Mouse (Mus musculus) liver, embryonic 11.5 days (tissue): ENCODE data around the gene Sult5a1. TPM values are rescaled to one million over a fixed set of nuclear protein-coding genes. Genes with fewer than 3 reads are reported as not detected.

Experiments used
- ATAC-seq: fragments of 200-750 bp; cut with Nextera tagmentation; replicated peaks from 2 replicates; pipeline ENCODE4 v1.8.0; 2017; ENCODE audit warnings: moderate number of reproducible peaks, mild to moderate bottlenecking, moderate TSS enrichment, moderate library complexity; ENCODE audit not compliant: low FRiP score
- DNase-seq: peaks from one replicate; pipeline ENCODE4 v3.0.0-alpha.2; 2017; ENCODE audit warnings: low spot score
- H3K27ac ChIP-seq: fragments of 300-500 bp; sonication (generic); 2 replicates; pipeline ENCODE4 v1.5.1; 2014; ENCODE audit warnings: mild to moderate bottlenecking, low read depth, low read length, control low read depth
- H3K27me3 ChIP-seq: fragments of 300-500 bp; sonication (generic); replicated peaks from 2 replicates; pipeline ENCODE4 v1.6.1; 2014; ENCODE audit warnings: low read length, mixed read lengths; ENCODE audit not compliant: control insufficient read depth, insufficient read depth
- H3K36me3 ChIP-seq: fragments of 300-500 bp; sonication (generic); 2 replicates; pipeline ENCODE4 v1.6.1; 2014; ENCODE audit warnings: mild to moderate bottlenecking, low read length, moderate library complexity, mixed read lengths; ENCODE audit not compliant: control insufficient read depth, insufficient read depth
- H3K4me1 ChIP-seq: fragments of 300-500 bp; sonication (generic); replicated peaks from 2 replicates; pipeline ENCODE4 v1.6.1; 2014; ENCODE audit warnings: low read length, mixed read lengths; ENCODE audit not compliant: control insufficient read depth, insufficient read depth
- H3K4me2 ChIP-seq: fragments of 300-500 bp; sonication (generic); 2 replicates; pipeline ENCODE4 v1.6.1; 2014; ENCODE audit warnings: mild to moderate bottlenecking, control low read depth, moderate library complexity
- H3K4me3 ChIP-seq: fragments of 300-500 bp; sonication (generic); 2 replicates; pipeline ENCODE4 v1.5.1; 2014; ENCODE audit warnings: low read depth, low read length, control low read depth
- H3K9ac ChIP-seq: fragments of 300-500 bp; sonication (generic); 2 replicates; pipeline ENCODE4 v1.6.1; 2014; ENCODE audit warnings: low read depth, low read length, control low read depth
- H3K9me3 ChIP-seq: fragments of 300-500 bp; sonication (generic); 2 replicates; pipeline ENCODE4 v1.6.1; 2016; ENCODE audit warnings: low read length, inconsistent platforms, mixed read lengths; ENCODE audit not compliant: control insufficient read depth
- WGBS: fragments of 180-500 bp; shearing (Covaris S2); extraction: QIAGEN DNeasy Blood & Tissue Kit; methylation state at CpG from one replicate; pipeline ENCODE4 v1.1.7; 2014; 5-methylcytosine and 5-hydroxymethylcytosine counted together
- polyA plus RNA-seq: library from polyadenylated mRNA; unstranded; fragments of >200 nt; fragmentation: Nextera tagmentation; extraction: Ambion mirVana; gene quantifications from 2 replicates; pipeline ENCODE4 v1.2.1, GENCODE M21; 2014

The Sult5a1 gene
- polyA plus RNA-seq, 1 experiment from 2014 or later = 4.6 TPM

GRCm38 (mm10) chr8:123112892-123113291, 45.2 kb downstream of the Sult5a1 start:
- Histone ChIP-seq H3K4me2 (no peak overlapping the region), H3K36me3 (no peaks in the 10 kb centered on the region), H3K27me3 (peaks cover 22% of the 10 kb centered on the region), H3K9me3 (no peaks in the 10 kb centered on the region), H3K27ac (no peak overlapping the region), H3K4me1 (peaks cover 30% of the 10 kb centered on the region), H3K9ac (no peak overlapping the region), H3K4me3 (no peak overlapping the region)
- ATAC-seq (no peak), DNase-seq (no peak)
- WGBS = 78% methylated on average over 9 of the region's 9 CpGs

GRCm38 (mm10) chr8:123110649-123111048, 47.5 kb downstream of the Sult5a1 start:
- no peak overlapping the region for H3K4me3 ChIP-seq
- no peak overlapping the region for H3K4me2 ChIP-seq
- H3K4me1 ChIP-seq = peaks cover 9% of the 10 kb centered on the region
- no peaks in the 10 kb centered on the region for H3K36me3 ChIP-seq
- ATAC-seq (peak; percentile 71), DNase-seq (no peak)
- 9% methylated on average over 4 of the region's 4 CpGs for WGBS
- H3K9me3 ChIP-seq = no peaks in the 10 kb centered on the region
- no peak overlapping the region for H3K9ac ChIP-seq
- H3K27ac ChIP-seq = no peak overlapping the region
- H3K27me3 ChIP-seq = peaks cover 1% of the 10 kb centered on the region; the same call in 1 of the 2 replicates

GRCm38 (mm10) chr8:123108953-123109352, 49.2 kb downstream of the Sult5a1 start:
- H3K36me3 ChIP-seq = peaks cover 14% of the 10 kb centered on the region
- no peak for ATAC-seq
- no peaks in the 10 kb centered on the region for H3K9me3 ChIP-seq
- H3K9ac ChIP-seq = no peak overlapping the region
- 86% methylated on average over 5 of the region's 5 CpGs for WGBS
- H3K27ac ChIP-seq = no peak overlapping the region; the same call in 1 of the 2 replicates
- no peaks in the 10 kb centered on the region for H3K27me3 ChIP-seq
- H3K4me3 ChIP-seq = no peak overlapping the region
- H3K4me1 ChIP-seq = peaks cover 4% of the 10 kb centered on the region
- no peak overlapping the region for H3K4me2 ChIP-seq
- DNase-seq = no peak

GRCm38 (mm10) chr8:123108010-123108409, 50.1 kb downstream of the Sult5a1 start:
- H3K9me3 ChIP-seq = no peaks in the 10 kb centered on the region
- H3K36me3 ChIP-seq = peaks cover 23% of the 10 kb centered on the region
- no peaks in the 10 kb centered on the region for H3K27me3 ChIP-seq
- WGBS = 55% methylated on average over 1 of the region's 1 CpGs
- H3K4me2 ChIP-seq = no peak overlapping the region
- H3K27ac ChIP-seq = no peak overlapping the region
- no peak for DNase-seq
- no peak overlapping the region for H3K9ac ChIP-seq
- ATAC-seq = no peak
- no peak overlapping the region for H3K4me3 ChIP-seq
- peaks cover 11% of the 10 kb centered on the region for H3K4me1 ChIP-seq

DNA sequence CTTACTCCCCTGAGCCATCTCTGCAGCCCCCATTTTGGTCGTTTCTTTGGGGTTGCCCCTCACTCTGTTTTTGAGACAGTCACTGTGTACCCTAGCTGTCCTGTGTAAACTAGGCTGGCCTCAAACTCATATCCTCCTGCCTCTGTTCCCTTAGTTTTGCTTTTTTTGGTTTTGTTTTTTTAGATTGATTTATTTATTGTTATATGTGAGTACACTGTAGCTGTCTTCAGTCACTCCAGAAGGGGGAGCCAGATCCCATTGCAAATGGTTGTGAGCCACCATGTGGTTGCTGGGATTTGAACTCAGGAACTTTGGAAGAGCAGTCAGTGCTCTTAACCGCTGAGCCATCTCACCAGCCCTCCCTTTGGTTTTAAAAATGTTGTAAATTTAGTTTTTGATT, 51.6 kb downstream of the Sult5a1 start:
- Histone ChIP-seq H3K4me2 (no peak overlapping the region), H3K4me1 (peaks cover 11% of the 10 kb centered on the region), H3K27me3 (no peaks in the 10 kb centered on the region), H3K4me3 (no peak overlapping the region), H3K9me3 (no peaks in the 10 kb centered on the region), H3K27ac (no peak overlapping the region), H3K36me3 (peaks cover 25% of the 10 kb centered on the region), H3K9ac (no peak overlapping the region)
- DNase-seq (no peak), ATAC-seq (no peak)
- WGBS = 42% methylated on average over 2 of the region's 2 CpGs

DNA sequence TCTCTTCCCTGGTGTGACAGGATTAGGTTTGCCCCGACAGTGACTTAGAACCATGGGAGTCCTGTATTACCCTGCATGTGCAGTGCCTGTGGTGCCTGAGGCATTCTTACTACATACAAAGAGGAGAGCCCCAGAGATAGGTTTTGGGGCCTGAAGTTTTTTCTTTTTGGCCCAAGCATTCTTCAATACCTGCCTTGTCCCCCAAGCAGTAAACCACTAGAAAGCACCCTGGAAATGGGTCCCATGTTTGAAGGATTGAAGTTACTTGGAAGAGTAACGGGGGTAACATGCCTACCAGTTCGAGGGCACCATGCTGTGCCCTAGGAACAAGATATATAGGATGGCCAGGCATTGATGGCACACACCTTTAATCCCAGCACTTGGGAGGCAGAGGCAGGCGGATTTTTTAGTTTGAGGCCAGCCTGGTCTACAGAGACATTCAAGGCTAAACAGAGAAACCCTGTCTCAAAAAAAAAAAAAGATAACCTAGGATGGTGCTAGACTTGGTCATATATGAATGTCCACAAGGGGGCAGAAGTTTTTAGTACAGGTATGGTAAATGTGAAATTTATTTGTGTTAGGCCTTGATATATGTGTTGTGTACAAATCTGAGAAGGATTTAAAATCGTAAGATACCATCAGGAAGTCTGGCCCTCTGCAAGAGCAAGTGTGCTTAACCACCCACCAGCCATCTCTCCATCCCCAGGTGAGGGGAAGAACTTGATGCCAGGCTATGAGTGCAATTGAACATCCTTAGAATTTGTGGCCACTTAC, 52.4 kb downstream of the Sult5a1 start:
- Histone ChIP-seq H3K4me1 (peaks cover 11% of the 10 kb centered on the region), H3K27ac (no peak overlapping the region), H3K4me3 (no peak overlapping the region), H3K27me3 (no peaks in the 10 kb centered on the region), H3K9ac (no peak overlapping the region), H3K36me3 (peaks cover 25% of the 10 kb centered on the region), H3K4me2 (no peak overlapping the region), H3K9me3 (no peaks in the 10 kb centered on the region)
- DNase-seq = peak; percentile 57
- WGBS = 59% methylated on average over 5 of the region's 5 CpGs
- peak; percentile 35 for ATAC-seq

DNA sequence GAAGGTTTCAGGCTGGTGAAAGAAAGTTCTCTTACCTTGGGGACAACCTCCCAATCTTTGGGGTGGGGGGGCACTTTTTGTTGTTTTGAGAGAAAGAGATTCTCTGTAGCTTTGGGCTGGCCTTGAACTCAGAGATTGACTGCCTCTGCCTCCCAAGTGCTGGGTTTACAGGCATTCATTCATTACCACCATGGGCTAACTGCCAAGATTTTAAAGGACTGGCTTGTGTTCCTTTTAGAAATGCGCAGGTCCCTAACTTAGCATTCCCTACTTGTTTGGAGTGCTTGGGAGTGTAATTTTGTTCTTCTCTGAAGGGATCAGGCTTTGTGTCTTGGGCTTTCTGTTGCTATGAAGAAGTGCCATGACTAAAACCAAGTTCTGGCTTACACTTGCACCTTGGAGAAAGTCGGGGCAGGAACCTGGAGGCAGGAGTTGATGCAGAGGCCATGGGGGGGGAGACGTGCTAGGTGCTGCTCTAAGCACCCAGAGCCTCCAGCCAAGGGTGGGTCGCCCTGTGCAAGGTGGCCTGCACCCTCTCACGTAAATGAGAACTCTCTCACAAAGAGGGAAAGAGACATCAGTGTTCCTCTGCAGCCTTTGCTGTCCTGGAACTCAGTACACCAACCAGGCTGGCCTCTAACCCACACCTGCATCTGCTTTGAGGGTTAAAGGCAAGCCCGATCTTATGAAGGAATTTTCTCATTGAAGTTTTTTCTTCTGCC, 53.9 kb downstream of the Sult5a1 start:
- no peaks in the 10 kb centered on the region for H3K9me3 ChIP-seq
- peak overlapping the region; percentile 93 for H3K27ac ChIP-seq
- WGBS = 80% methylated on average over 6 of the region's 6 CpGs
- peaks cover 11% of the 10 kb centered on the region for H3K4me1 ChIP-seq
- peak overlapping the region; percentile 99 for H3K9ac ChIP-seq
- no peak for ATAC-seq
- H3K36me3 ChIP-seq = peaks cover 25% of the 10 kb centered on the region
- H3K4me2 ChIP-seq = peak overlapping the region; percentile 98
- peak overlapping the region; percentile 91 for H3K4me3 ChIP-seq
- no peak for DNase-seq
- H3K27me3 ChIP-seq = no peaks in the 10 kb centered on the region

- peaks cover 11% of the 10 kb centered on the region for H3K4me1 ChIP-seq
- no peak for ATAC-seq
Observed at GRCm38 (mm10) chr8:123103285-123103684, 54.8 kb downstream of the Sult5a1 start.

More at GRCm38 (mm10) chr8:123103285-123103684, 54.8 kb downstream of the Sult5a1 start:
- 7% methylated on average over 14 of the region's 15 CpGs for WGBS
- peak; percentile 50 for DNase-seq
- H3K4me3 ChIP-seq = peak overlapping the region; percentile 91
- no peaks in the 10 kb centered on the region for H3K27me3 ChIP-seq
- H3K36me3 ChIP-seq = peaks cover 25% of the 10 kb centered on the region
- peak overlapping the region; percentile 93 for H3K27ac ChIP-seq
- H3K4me2 ChIP-seq = peak overlapping the region; percentile 98
- no peaks in the 10 kb centered on the region for H3K9me3 ChIP-seq
- H3K9ac ChIP-seq = peak overlapping the region; percentile 99
